Mouse (Mus musculus) heart, adult 18-20 months (tissue): ENCODE measurements around the gene Ccdc71. TPM values are rescaled to one million over a fixed set of nuclear protein-coding genes. Genes with fewer than 3 reads are reported as not detected.

ENCODE experiments used
- DNase-seq, 2 experiments: peaks; one replicate each; pipeline ENCODE4 v3.0.0; 2021 to 2022; ENCODE audit warnings: mixed read lengths in 1 of 2
- total RNA-seq, 2 experiments: library from RNA; stranded (reverse); gene quantifications; 2 replicates each; pipeline ENCODE4 v1.2.3; 2021

The Ccdc71 gene
- total RNA-seq, 2 experiments from 2014 or later = 23.1 to 23.3 TPM

GRCm38 (mm10) chr9:108456953-108457352, 3.4 kb upstream of the Ccdc71 start:
- DNase-seq = no peak

GRCm38 (mm10) chr9:108459939-108460318, 398 bp upstream of the Ccdc71 start:
- peak in 1 of 2 experiments; percentile 25 for DNase-seq

- DNase-seq = peak in 1 of 2 experiments; percentile 40
Observed at GRCm38 (mm10) chr9:108461181-108461631, 879 bp downstream of the Ccdc71 start, which contains the start of gene Klhdc8b. TSS of gene Klhdc8b (minus strand) at chr9:108461581.

- DNase-seq = no peak
Observed at GRCm38 (mm10) chr9:108461675-108462074, 1.3 kb downstream of the Ccdc71 start.

GRCm38 (mm10) chr9:108462192-108462591, 1.9 kb downstream of the Ccdc71 start:
- DNase-seq = peak; percentile 61 to 63

- DNase-seq = no peak
Observed at GRCm38 (mm10) chr9:108463713-108464112, 3.4 kb downstream of the Ccdc71 start.

- DNase-seq = no peak
Observed at GRCm38 (mm10) chr9:108466219-108466618, 5.9 kb downstream of the Ccdc71 start.

- DNase-seq = no peak
Observed at GRCm38 (mm10) chr9:108469430-108469829, 9.1 kb downstream of the Ccdc71 start.

GRCm38 (mm10) chr9:108469845-108470244, 9.5 kb downstream of the Ccdc71 start:
- DNase-seq = no peak

GRCm38 (mm10) chr9:108474528-108474927, 14.2 kb downstream of the Ccdc71 start:
- DNase-seq = no peak

- DNase-seq = peak; percentile 93 to 96
Observed at GRCm38 (mm10) chr9:108478638-108479156, 18.4 kb downstream of the Ccdc71 start.

- DNase-seq = no peak
Observed at GRCm38 (mm10) chr9:108479241-108479640, 18.9 kb downstream of the Ccdc71 start.

- peak; percentile 76 to 91 for DNase-seq
Observed at GRCm38 (mm10) chr9:108479721-108480351, 19.5 kb downstream of the Ccdc71 start, which contains the start of gene Lamb2. TSS of gene Lamb2 (plus strand) at chr9:108479736.

- DNase-seq = peak in 1 of 2 experiments; percentile 47
Observed at GRCm38 (mm10) chr9:108480813-108481519, 20.6 kb downstream of the Ccdc71 start.

GRCm38 (mm10) chr9:108481520-108482210, 21.3 kb downstream of the Ccdc71 start:
- peak; percentile 63 to 71 for DNase-seq

- DNase-seq = no peak
Observed at GRCm38 (mm10) chr9:108483051-108483790, 22.9 kb downstream of the Ccdc71 start.

- peak in 1 of 2 experiments; percentile 2 for DNase-seq
Observed at GRCm38 (mm10) chr9:108484021-108484420, 23.7 kb downstream of the Ccdc71 start.

- DNase-seq = peak in 1 of 2 experiments; percentile 0
Observed at GRCm38 (mm10) chr9:108485301-108485875, 25.1 kb downstream of the Ccdc71 start.

GRCm38 (mm10) chr9:108486973-108487530, 26.7 kb downstream of the Ccdc71 start:
- no peak for DNase-seq

- no peak for DNase-seq
Observed at GRCm38 (mm10) chr9:108488403-108488802, 28.1 kb downstream of the Ccdc71 start.

- no peak for DNase-seq
Observed at GRCm38 (mm10) chr9:108489215-108489614, 28.9 kb downstream of the Ccdc71 start.
